Mouse (Mus musculus): ENCODE data around the gene Btbd2. TPM values are rescaled to one million over a fixed set of nuclear protein-coding genes. Genes with fewer than 3 reads are reported as not detected.
A peak's percentile ranks its signal among the peaks of the same experiment; 100 is the strongest.
"Not testable (repeated sequence)": the region's sequence is repeated elsewhere in the genome, so short reads cannot be mapped to it uniquely, and the experiment has no call there.

The Btbd2 gene
- total RNA-seq, 2 experiments from 2014 or later: 87.6 to 93.8 TPM

- DNase-seq (ENCODE audit: low spot score in 2 of 2): peak in 1 of 2 experiments; percentile 44
Measured at GRCm38 (mm10) chr10:80611024-80611423, 45.8 kb downstream of the Btbd2 start.

GRCm38 (mm10) chr10:80610116-80610785 is 46.6 kb downstream of the Btbd2 start:
- DNase-seq (ENCODE audit: low spot score in 2 of 2): no peak

- DNase-seq (ENCODE audit: low spot score in 2 of 2): no peak
Measured at GRCm38 (mm10) chr10:80609269-80609924, 47.5 kb downstream of the Btbd2 start.

- no peak for DNase-seq (ENCODE audit: low spot score in 2 of 2)
Measured at GRCm38 (mm10) chr10:80608435-80608834, 48.4 kb downstream of the Btbd2 start.

- no peak for DNase-seq (ENCODE audit: low spot score in 2 of 2)
Measured at GRCm38 (mm10) chr10:80606737-80607350, 50.0 kb downstream of the Btbd2 start.

GRCm38 (mm10) chr10:80606306-80606705 is 50.6 kb downstream of the Btbd2 start:
- no peak for DNase-seq (ENCODE audit: low spot score in 2 of 2)

GRCm38 (mm10) chr10:80605721-80606120 is 51.1 kb downstream of the Btbd2 start, which contains the start of gene Gm49322:
TSS of gene Gm49322 (plus strand) at chr10:80606021.
- DNase-seq (ENCODE audit: low spot score in 2 of 2): not testable (repeated sequence)

- DNase-seq (ENCODE audit: low spot score in 2 of 2): no peak
Measured at GRCm38 (mm10) chr10:80604988-80605387, 51.9 kb downstream of the Btbd2 start.

GRCm38 (mm10) chr10:80604001-80604509 is 52.8 kb downstream of the Btbd2 start:
- no peak for DNase-seq (ENCODE audit: low spot score in 2 of 2)

GRCm38 (mm10) chr10:80603364-80603763 is 53.5 kb downstream of the Btbd2 start:
- no peak for DNase-seq (ENCODE audit: low spot score in 2 of 2)

- peak; percentile 95 to 96 for DNase-seq (ENCODE audit: low spot score in 2 of 2)
Measured at GRCm38 (mm10) chr10:80602698-80603325, 54.1 kb downstream of the Btbd2 start, which contains the start of the genes Scamp4 and Adat3. TSS of gene Scamp4 (plus strand) at chr10:80602872. TSS of gene Adat3 (plus strand) at chr10:80602880.

GRCm38 (mm10) chr10:80596318-80596717 is 60.6 kb downstream of the Btbd2 start:
- no peak for DNase-seq (ENCODE audit: low spot score in 2 of 2)

Small RNAs within 50 kb of the gene (microRNA-seq; reads per million reads assigned to microRNA genes)
- 2.5 to 6.1 reads per million in 2 experiments for gene Mir6912

Other genes with a start within 250 kb of the Btbd2 start
- 10 to 100 TPM; 25.4 to 29.8 TPM for gene Tcf3, start 223.4 kb downstream of the Btbd2 start, total RNA-seq (2021)
- gene Onecut3, start 162.2 kb downstream of the Btbd2 start, total RNA-seq (2021): not detected
- under 1 TPM; 0.12 to 0.21 TPM for gene Atp8b3, start 117.9 kb downstream of the Btbd2 start, total RNA-seq (2021)
- gene Rexo1, start 95.5 kb downstream of the Btbd2 start, total RNA-seq (2021): 10 to 100 TPM; 41.4 to 42.3 TPM
- gene Klf16, start 79.8 kb downstream of the Btbd2 start, total RNA-seq (2021): 10 to 100 TPM; 54.8 to 68.7 TPM
- gene Abhd17a, start 66.7 kb downstream of the Btbd2 start, total RNA-seq (2021): 100 to 1,000 TPM; 179 to 185 TPM
- 10 to 100 TPM; 49.1 to 50.5 TPM for gene Scamp4, start 54.2 kb downstream of the Btbd2 start, total RNA-seq (2021)
- 1 to 10 TPM; 2.3 to 6.4 TPM for gene Adat3, start 54.2 kb downstream of the Btbd2 start, total RNA-seq (2021)
- gene Gm49322, start 51.0 kb downstream of the Btbd2 start, total RNA-seq (2021): 1 to 10 TPM; 3.5 to 3.7 TPM
- 100 to 1,000 TPM; 253 to 267 TPM for gene Csnk1g2, start 34.2 kb downstream of the Btbd2 start, total RNA-seq (2021)
- gene Mknk2, start 21.0 kb upstream of the Btbd2 start, total RNA-seq (2021): 10 to 100 TPM; 43.3 to 47.7 TPM
- 10 to 100 TPM; 17.1 to 17.2 TPM for gene Mob3a, start 44.9 kb upstream of the Btbd2 start, total RNA-seq (2021)
- 10 to 100 TPM; 42.6 to 45.2 TPM for gene Izumo4, start 45.1 kb upstream of the Btbd2 start, total RNA-seq (2021)
- gene Ap3d1, start 85.2 kb upstream of the Btbd2 start, total RNA-seq (2021): 100 to 1,000 TPM; 140 to 153 TPM
- 10 to 100 TPM; 43.0 to 44.4 TPM for gene Dot1l, start 98.1 kb upstream of the Btbd2 start, total RNA-seq (2021)
- gene Sf3a2, start 141.1 kb upstream of the Btbd2 start, total RNA-seq (2021): 10 to 100 TPM; 46.8 to 53.3 TPM
- 10 to 100 TPM; 66.1 to 77.7 TPM for gene Plekhj1, start 141.6 kb upstream of the Btbd2 start, total RNA-seq (2021)
- gene Amh, start 148.2 kb upstream of the Btbd2 start, total RNA-seq (2021): 1 to 10 TPM; 2.4 to 2.9 TPM
- gene Jsrp1, start 156.4 kb upstream of the Btbd2 start, total RNA-seq (2021): 1 to 10 TPM; 6.6 to 8.0 TPM
- gene Oaz1, start 169.6 kb upstream of the Btbd2 start, total RNA-seq (2021): 100 to 1,000 TPM; 517 to 561 TPM
- 10 to 100 TPM; 35.4 to 45.0 TPM for gene Lingo3, start 187.0 kb upstream of the Btbd2 start, total RNA-seq (2021)
- gene Lsm7, start 198.1 kb upstream of the Btbd2 start, total RNA-seq (2021): 10 to 100 TPM; 34.8 to 48.8 TPM
- 10 to 100 TPM; 45.6 to 53.7 TPM for gene Sppl2b, start 198.2 kb upstream of the Btbd2 start, total RNA-seq (2021)
- under 1 TPM; 0.12 to 0.26 TPM for gene Tmprss9, start 214.8 kb upstream of the Btbd2 start, total RNA-seq (2021)
- gene Timm13, start 243.9 kb upstream of the Btbd2 start, total RNA-seq (2021): 100 to 1,000 TPM; 131 to 136 TPM